Mouse (Mus musculus) hindbrain, embryonic 12.5 days (tissue): ENCODE results near the gene Bcan. TPM values are rescaled to one million over a fixed set of nuclear protein-coding genes. Genes with fewer than 3 reads are reported as not detected.

Source experiments
- ATAC-seq: fragments of 200-750 bp; cut with Nextera tagmentation; 2 replicates; pipeline ENCODE4 v1.8.0; 2017; ENCODE audit warnings: moderate TSS enrichment; ENCODE audit not compliant: low FRiP score
- H3K27ac ChIP-seq: fragments of 300-500 bp; sonication (generic); 2 replicates; pipeline ENCODE4 v1.5.1; 2016; ENCODE audit warnings: mild to moderate bottlenecking
- H3K27me3 ChIP-seq: fragments of 300-500 bp; sonication (generic); 2 replicates; pipeline ENCODE4 v1.6.1; 2016; ENCODE audit warnings: mild to moderate bottlenecking
- H3K36me3 ChIP-seq: fragments of 300-500 bp; sonication (generic); 2 replicates; pipeline ENCODE4 v1.6.1; 2016; ENCODE audit warnings: mild to moderate bottlenecking
- H3K4me1 ChIP-seq: fragments of 300-500 bp; sonication (generic); 2 replicates; pipeline ENCODE4 v1.6.1; 2016
- H3K4me2 ChIP-seq: fragments of 300-500 bp; sonication (generic); replicated peaks from 2 replicates; pipeline ENCODE4 v1.6.1; 2016; ENCODE audit warnings: mild to moderate bottlenecking
- H3K4me3 ChIP-seq: fragments of 300-500 bp; sonication (generic); 2 replicates; pipeline ENCODE4 v1.5.1; 2016; ENCODE audit warnings: mild to moderate bottlenecking
- H3K9ac ChIP-seq: fragments of 300-500 bp; sonication (generic); 2 replicates; pipeline ENCODE4 v1.6.1; 2016; ENCODE audit warnings: mild to moderate bottlenecking, moderate library complexity
- H3K9me3 ChIP-seq: fragments of 300-500 bp; sonication (generic); replicated peaks from 2 replicates; pipeline ENCODE4 v1.6.1; 2016; ENCODE audit warnings: mild to moderate bottlenecking
- WGBS: fragments of 180-500 bp; shearing (Covaris S2); methylation state at CpG from one replicate; pipeline ENCODE4 v1.1.7; 2016; 5-methylcytosine and 5-hydroxymethylcytosine counted together
- polyA plus RNA-seq: library from polyadenylated mRNA; unstranded; fragments of >200 nt; fragmentation: Nextera tagmentation; extraction: Ambion mirVana; gene quantifications from 2 replicates; pipeline ENCODE4 v1.2.1, GENCODE M21; 2016

The Bcan gene
- polyA plus RNA-seq, 1 experiment from 2014 or later: 1.9 TPM

DNA sequence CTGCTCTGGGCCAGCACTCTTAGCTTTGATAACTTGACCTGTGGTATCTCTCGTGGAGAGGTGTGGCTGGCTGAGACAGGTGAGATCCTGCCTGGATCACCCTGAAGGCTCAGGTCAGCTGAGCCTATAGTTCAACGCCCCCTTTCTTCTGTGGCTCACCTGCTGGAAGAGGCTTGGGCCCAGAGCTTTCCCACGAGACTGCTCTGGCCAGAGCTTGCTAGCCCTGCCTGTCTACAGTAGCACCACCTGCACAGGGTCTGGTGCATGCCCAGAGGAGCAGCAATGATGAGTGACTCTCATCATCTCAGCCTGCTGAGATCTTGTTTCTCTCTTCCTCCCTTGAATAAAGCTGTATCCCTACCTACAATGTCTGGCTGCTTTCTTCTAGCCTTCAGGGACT lies 19.9 kb downstream of the Bcan start:
- H3K9ac ChIP-seq: 0 out of 2 replicates have a peak overlapping the region, but pooled peaks have one; percentile 32
- H3K4me1 ChIP-seq: peaks cover 64% of the 10 kb centered on the region
- WGBS: 58% methylated on average over 3 of the region's 3 CpGs
- no peaks in the 10 kb centered on the region for H3K27me3 ChIP-seq
- H3K36me3 ChIP-seq: peaks cover 26% of the 10 kb centered on the region
- no peak overlapping the region for H3K4me2 ChIP-seq
- H3K9me3 ChIP-seq: no peaks in the 10 kb centered on the region
- no peak overlapping the region for H3K4me3 ChIP-seq
- no peak for ATAC-seq
- H3K27ac ChIP-seq: 0 out of 2 replicates have a peak overlapping the region, but pooled peaks have one; percentile 62

DNA sequence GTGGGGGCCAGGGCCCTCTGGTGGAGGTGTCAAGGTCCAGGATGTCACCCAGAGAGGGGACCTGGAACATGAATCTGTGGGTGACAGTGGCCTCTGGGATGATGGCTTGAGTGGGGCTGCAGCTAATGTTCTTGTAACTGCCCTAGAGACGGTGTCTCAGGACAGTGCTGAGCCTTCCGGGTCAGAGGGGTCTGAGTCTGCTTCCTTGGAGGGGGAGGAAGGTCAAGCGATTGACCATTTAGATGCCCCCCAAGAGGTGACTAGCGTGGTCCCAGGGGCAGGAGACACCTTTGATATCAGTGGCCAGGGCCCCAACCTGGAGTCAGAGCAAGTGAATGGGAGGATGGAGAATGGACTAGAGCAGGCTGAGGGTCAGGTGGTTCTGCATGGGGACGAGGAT lies 20.5 kb downstream of the Bcan start:
- Histone ChIP-seq H3K27ac (0 out of 2 replicates have a peak overlapping the region, but pooled peaks have one; percentile 62), H3K4me2 (no peak overlapping the region), H3K4me1 (peaks cover 65% of the 10 kb centered on the region), H3K9me3 (no peaks in the 10 kb centered on the region), H3K27me3 (no peaks in the 10 kb centered on the region), H3K36me3 (peaks cover 26% of the 10 kb centered on the region), H3K9ac (no peak overlapping the region), H3K4me3 (no peak overlapping the region)
- no peak for ATAC-seq
- 90% methylated on average over 5 of the region's 5 CpGs for WGBS

DNA sequence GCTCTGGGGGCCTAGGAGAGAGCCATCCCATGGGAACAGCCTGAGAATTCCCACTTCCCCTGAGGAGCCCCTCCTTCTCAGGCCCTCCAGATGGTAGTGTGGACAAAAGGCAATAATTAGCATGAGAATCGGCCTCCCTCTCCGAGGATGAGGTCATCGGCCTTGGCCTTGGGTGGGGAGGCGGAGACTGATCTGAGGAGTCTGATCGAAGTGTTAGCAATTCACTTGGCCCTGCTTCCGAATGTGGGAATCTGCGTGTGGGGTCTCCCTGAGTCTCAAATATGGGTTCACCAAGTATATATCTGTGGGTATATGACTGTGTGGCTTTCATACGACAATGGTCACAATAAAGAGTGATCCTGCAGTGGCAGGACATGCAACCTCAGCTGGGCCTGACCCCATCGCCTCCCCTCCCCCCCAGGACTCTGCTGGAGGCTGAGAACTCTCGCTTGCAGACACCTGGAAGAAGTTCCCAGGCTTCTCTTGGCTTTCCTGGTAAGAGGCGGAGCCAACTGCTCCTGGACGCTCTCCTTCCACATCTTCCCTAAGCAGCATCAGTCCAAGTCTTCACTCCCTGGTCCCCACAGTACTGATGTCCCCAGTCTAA lies 25.5 kb downstream of the Bcan start:
- H3K36me3 ChIP-seq: peaks cover 26% of the 10 kb centered on the region
- H3K27ac ChIP-seq: peak overlapping the region; percentile 92
- 10% methylated on average over 12 of the region's 12 CpGs for WGBS
- peaks cover 59% of the 10 kb centered on the region for H3K4me1 ChIP-seq
- H3K4me3 ChIP-seq: peak overlapping the region; percentile 69
- peak overlapping the region; percentile 93 for H3K4me2 ChIP-seq
- H3K9me3 ChIP-seq: no peaks in the 10 kb centered on the region
- peak; percentile 67 for ATAC-seq
- H3K27me3 ChIP-seq: peaks cover 2% of the 10 kb centered on the region; the same call in 1 of the 2 replicates
- H3K9ac ChIP-seq: peak overlapping the region; percentile 86

DNA sequence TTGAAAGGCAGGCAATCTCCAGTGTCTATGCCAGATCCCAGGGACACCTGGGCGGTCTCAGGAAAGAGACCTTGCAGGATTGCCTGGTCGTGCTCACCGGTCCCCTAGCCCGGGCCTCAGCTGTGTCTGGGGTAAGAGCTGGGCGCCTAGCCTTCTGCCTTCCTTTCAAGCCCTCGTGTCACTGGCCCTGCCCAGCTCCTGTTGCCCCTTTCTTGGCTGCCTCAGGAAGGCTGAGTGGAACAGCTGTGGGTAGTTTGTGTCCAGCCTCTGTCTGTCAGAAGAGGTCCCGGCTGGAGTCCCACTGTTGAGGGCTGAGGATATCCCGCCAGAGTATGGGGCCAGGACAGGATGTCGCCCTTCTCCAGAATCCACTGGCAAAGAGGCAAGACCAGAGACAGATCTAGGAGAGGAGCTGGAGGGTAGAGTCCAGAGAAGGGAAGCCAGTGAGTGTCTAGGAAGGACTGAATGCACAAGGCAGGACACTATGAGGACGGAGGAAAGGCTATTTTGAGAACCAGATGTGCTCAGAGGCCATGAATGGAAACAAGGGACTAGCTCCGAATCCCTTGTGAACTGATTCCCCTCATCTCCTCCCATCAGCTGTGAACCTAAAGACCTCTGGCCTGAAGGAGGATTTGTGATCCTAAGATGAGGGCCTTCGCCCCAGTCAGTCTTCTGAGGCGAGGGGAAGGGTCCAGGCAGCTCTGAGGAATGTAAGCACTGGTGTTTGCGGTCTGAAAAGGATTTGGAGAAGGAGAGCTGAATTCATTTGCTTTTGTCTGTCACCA lies 26.2 kb downstream of the Bcan start:
- H3K4me3 ChIP-seq: peak overlapping the region; percentile 69
- 0 out of 2 replicates have a peak, but pooled peaks have one; percentile 1 for ATAC-seq
- peak overlapping the region; percentile 92 for H3K27ac ChIP-seq
- H3K9me3 ChIP-seq: no peaks in the 10 kb centered on the region
- H3K9ac ChIP-seq: peak overlapping the region; percentile 86
- H3K27me3 ChIP-seq: peaks cover 2% of the 10 kb centered on the region; the same call in 1 of the 2 replicates
- peaks cover 22% of the 10 kb centered on the region for H3K36me3 ChIP-seq
- WGBS: 14% methylated on average over 14 of the region's 14 CpGs
- peaks cover 55% of the 10 kb centered on the region for H3K4me1 ChIP-seq
- H3K4me2 ChIP-seq: peak overlapping the region; percentile 93

- H3K4me1 ChIP-seq: peaks cover 49% of the 10 kb centered on the region
- peak overlapping the region; percentile 86 for H3K9ac ChIP-seq
- no peaks in the 10 kb centered on the region for H3K9me3 ChIP-seq
- ATAC-seq: no peak
- H3K27me3 ChIP-seq: peaks cover 2% of the 10 kb centered on the region; the same call in 1 of the 2 replicates
- H3K36me3 ChIP-seq: peaks cover 18% of the 10 kb centered on the region
- WGBS: 14% methylated on average over 5 of the region's 5 CpGs
- peak overlapping the region; percentile 69 for H3K4me3 ChIP-seq
- H3K4me2 ChIP-seq: peak overlapping the region; percentile 93
- peak overlapping the region; percentile 92 for H3K27ac ChIP-seq
Measured at GRCm38 (mm10) chr3:87972776-87973175, 27.3 kb downstream of the Bcan start.

DNA sequence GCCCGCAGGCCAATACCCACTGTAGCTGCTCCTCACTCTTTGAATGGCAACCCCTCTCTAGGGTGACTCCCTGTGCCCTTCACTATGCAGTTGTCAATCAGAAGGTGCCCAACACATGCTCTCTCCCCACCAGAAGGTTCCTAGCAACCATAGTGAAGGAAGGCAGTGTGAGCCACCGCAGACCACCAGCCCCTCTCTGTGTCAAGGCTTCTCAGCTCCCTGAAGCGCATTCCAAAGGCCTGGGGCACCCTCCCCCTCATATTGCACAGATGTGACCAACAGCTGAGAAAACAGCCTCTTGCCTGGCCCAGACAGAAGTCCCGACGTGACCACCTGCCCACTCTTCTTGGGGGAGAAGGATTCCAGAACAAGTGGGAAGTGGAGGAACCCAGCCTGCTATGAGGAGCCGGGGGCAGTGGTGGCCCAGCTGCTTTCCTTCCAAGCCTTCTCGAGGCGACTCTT lies 27.8 kb downstream of the Bcan start:
- H3K4me3 ChIP-seq: peak overlapping the region; percentile 69
- WGBS: 4% methylated on average over 8 of the region's 8 CpGs
- H3K27ac ChIP-seq: peak overlapping the region; percentile 92
- H3K9me3 ChIP-seq: no peaks in the 10 kb centered on the region
- H3K4me1 ChIP-seq: peaks cover 49% of the 10 kb centered on the region
- H3K27me3 ChIP-seq: peaks cover 2% of the 10 kb centered on the region; the same call in 1 of the 2 replicates
- peak overlapping the region; percentile 86 for H3K9ac ChIP-seq
- peak overlapping the region; percentile 93 for H3K4me2 ChIP-seq
- ATAC-seq: peak; percentile 65
- peaks cover 14% of the 10 kb centered on the region for H3K36me3 ChIP-seq

DNA sequence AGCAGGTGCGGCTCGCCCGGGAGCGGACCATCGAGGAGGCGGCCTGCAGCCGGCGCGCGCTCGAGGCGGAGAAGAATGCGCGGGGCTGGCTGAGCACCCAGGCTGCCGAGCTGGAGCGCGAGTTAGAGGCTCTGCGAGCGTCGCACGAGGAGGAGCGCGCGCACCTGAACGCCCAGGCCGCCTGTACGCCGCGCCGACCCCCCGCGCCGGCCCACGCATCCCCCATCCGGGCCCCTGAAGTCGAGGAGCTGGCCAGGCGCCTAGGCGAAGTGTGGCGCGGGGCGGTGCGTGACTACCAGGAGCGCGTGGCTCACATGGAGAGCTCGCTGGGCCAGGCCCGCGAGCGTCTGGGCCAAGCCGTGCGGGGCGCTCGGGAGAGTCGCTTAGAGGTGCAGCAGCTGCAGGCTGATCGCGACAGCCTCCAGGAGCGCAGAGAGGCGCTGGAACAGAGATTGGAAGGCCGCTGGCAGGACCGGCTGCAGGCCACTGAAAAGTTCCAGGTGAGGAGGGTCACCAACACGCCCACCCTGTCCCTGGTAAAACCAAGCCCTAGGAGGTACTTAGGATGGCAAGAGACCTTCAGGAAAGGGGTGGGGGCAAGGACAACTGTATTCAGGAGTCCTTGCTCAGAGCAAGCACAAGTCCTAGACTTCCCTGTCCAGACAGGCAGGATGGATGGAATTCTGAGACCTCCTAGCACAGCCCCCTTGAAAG lies 28.4 kb downstream of the Bcan start:
- Histone ChIP-seq H3K36me3 (peaks cover 8% of the 10 kb centered on the region), H3K9ac (peak overlapping the region; percentile 86), H3K9me3 (no peaks in the 10 kb centered on the region), H3K4me1 (peaks cover 49% of the 10 kb centered on the region), H3K4me2 (peak overlapping the region; percentile 93), H3K27ac (peak overlapping the region; percentile 92), H3K27me3 (peaks cover 2% of the 10 kb centered on the region; the same call in 1 of the 2 replicates), H3K4me3 (peak overlapping the region; percentile 69)
- 0 out of 2 replicates have a peak, but pooled peaks have one; percentile 9 for ATAC-seq
- WGBS: under 1% methylated on average over 54 of the region's 60 CpGs

DNA sequence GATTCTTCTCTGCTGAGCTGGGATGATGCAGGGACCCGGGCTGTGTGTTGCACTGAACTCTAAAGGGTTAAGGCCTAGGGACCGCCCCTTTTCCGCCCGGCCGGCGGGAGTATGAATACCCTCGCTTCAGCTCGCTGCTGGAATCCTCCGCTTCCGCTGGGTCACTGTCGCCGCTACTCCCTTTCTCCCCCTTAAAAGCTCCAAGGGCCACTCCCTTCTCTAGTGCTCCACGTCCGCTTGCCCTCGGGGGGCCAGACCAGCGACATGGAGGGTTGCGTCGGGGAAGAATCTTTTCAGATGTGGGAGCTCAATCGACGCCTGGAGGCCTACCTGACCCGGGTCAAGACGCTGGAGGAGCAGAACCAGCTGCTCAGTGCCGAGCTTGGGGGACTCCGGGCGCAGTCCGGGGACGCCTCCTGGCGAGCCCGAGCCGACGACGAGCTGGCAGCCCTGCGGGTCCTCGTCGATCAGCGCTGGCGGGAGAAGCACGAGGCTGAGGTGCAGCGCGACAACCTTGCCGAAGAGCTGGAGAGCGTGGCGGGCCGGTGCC lies 29.0 kb downstream of the Bcan start, which contains the start of gene Nes:
Nes (plus strand) TSS at position 140 of the 550 bp plus-strand sequence.
- Histone ChIP-seq H3K4me1 (peaks cover 49% of the 10 kb centered on the region), H3K36me3 (peaks cover 3% of the 10 kb centered on the region; the same call in 1 of the 2 replicates), H3K9me3 (no peaks in the 10 kb centered on the region), H3K27ac (peak within 1 kb of the TSS; percentile 92), H3K27me3 (peaks cover 2% of the 10 kb centered on the region; the same call in 1 of the 2 replicates), H3K9ac (peak within 1 kb of the TSS; percentile 86), H3K4me3 (peak within 1 kb of the TSS; percentile 69), H3K4me2 (peak within 1 kb of the TSS; percentile 93)
- ATAC-seq: peak; percentile 60
- under 1% methylated on average over 44 of the region's 44 CpGs for WGBS

DNA sequence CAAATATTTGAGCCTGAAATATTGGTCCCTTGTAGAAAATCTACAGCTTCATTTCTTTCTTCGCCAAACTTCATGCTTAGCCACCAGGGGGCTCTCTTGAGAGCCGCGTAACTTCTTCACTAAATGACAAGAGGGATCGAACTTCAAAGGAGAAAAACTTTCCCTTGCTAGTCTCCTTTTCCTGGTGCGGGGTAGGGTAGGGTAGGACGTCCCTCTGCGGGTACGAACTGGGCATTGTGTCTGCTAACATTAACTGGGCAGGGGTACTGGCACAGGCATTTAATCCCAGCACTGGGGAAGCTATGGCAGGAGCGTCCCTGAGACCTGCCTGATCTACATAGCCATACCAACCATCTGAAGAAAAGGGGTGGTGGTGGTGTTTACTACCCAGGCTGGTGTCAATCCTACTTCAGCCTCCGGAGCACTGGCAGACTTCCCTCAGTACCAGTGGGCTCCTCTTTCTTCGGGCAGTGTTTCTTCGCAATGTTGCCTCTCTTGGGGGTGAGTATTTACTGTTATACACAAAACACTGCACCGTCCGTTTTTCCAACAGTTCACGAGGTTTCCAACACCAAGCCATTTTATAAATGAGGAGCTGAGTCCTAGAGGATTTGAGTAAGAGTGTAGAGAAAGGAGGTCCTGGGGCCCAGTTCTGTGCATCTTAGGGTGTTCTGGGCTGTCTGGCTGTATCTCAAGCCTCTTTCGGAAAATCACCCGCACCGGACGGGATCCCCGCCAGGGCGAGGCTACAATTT lies 29.7 kb downstream of the Bcan start:
- H3K4me3 ChIP-seq: peak overlapping the region; percentile 69
- no peaks in the 10 kb centered on the region for H3K9me3 ChIP-seq
- whole genome bisulfite sequencing: 1% methylated on average over 21 of the region's 21 CpGs
- H3K27ac ChIP-seq: peak overlapping the region; percentile 55
- no peak for ATAC-seq
- peak overlapping the region; percentile 93 for H3K4me2 ChIP-seq
- peaks cover 49% of the 10 kb centered on the region for H3K4me1 ChIP-seq
- peak overlapping the region; percentile 86 for H3K9ac ChIP-seq
- peaks cover 2% of the 10 kb centered on the region; the same call in 1 of the 2 replicates for H3K27me3 ChIP-seq
- H3K36me3 ChIP-seq: no peaks in the 10 kb centered on the region; the same call in 1 of the 2 replicates

- ATAC-seq: peak; percentile 97
- Histone ChIP-seq H3K27me3 (no peaks in the 10 kb centered on the region), H3K9me3 (no peaks in the 10 kb centered on the region), H3K27ac (peak overlapping the region; percentile 97), H3K4me3 (peak overlapping the region; percentile 37), H3K4me1 (peaks cover 31% of the 10 kb centered on the region), H3K4me2 (peak overlapping the region; percentile 65), H3K36me3 (no peaks in the 10 kb centered on the region), H3K9ac (peak overlapping the region; percentile 77)
- under 1% methylated on average over 27 of the region's 27 CpGs for WGBS
Measured at GRCm38 (mm10) chr3:87960586-87961191, 39.3 kb downstream of the Bcan start.
